Mouse (Mus musculus): ENCODE measurements at regions not wholly inside any gene's neighbourhood (a gene's known extent, or its start where the extent isn't known, plus 50 kb on each side); places are given as distances from the start of the nearest gene placed in this dataset.

DNA sequence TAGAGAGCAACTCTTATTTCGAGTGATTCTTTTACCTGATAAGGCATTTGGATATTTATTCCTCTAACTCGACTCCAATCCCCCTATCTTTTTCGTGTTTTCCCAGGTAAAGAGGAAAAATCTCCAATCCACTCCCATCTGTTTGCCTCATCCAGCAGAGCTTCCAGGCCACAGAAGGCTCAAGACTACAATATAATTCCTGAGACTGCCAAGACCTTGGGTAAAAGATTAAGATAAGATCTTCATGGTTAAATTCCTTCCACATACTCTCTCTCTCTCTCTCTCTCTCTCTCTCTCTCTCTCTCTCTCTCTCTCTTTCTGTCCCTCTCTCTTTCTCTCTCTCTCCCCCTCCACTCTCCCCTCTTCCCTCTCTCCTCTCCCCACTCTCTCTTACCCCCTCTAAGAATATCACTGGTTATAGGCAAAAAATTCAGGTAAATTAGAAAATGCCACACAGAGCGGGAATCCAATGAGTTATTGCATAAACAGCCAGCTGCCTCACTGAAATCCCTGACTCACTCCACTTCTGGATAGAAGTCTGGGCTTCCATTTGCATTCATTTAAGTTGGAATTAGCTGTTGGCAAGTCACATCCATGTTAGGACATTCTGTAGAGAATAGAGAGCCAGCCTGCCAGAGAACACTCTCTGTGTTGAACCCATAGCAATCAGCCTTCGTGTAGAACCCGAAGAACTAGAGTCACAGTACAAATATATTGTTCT, 78.9 kb upstream of the Cav2 start:
- H3K27me3 ChIP-seq (ENCODE audit: insufficient read depth, poor library complexity, severe bottlenecking) = peaks cover 22% of the 10 kb centered on the region
- WGBS = 76% methylated on average over 6 of the region's 6 CpGs
- no peak for DNase-seq (ENCODE audit: low spot score)
- H3K36me3 ChIP-seq = no peaks in the 10 kb centered on the region
- H3K4me3 ChIP-seq = no peak overlapping the region
- H3K4me1 ChIP-seq = peaks cover 5% of the 10 kb centered on the region; the same call in 1 of the 2 replicates
- no peak overlapping the region for H3K27ac ChIP-seq
- no peaks in the 10 kb centered on the region for H3K9me3 ChIP-seq

DNA sequence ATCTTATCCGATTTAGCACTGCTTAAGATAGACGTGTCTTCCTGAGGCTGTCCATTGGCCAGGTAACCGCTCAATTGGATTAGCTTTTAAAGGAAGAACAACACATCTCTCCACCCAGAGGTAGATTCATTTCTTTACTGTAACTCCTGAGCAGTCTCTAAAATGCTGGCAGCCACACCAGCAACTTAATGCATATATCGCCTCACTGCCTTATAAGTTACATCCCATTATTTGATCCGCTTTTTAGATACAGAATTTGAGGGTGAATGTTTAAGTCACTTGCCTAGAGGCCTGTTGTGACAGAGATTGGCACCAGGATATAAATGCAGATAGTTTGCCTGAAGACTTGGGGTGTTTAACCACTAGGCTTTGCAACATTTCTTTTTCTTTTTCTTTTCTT, 77.7 kb upstream of the Cav2 start:
- Histone ChIP-seq H3K4me1 (no peaks in the 10 kb centered on the region; the same call in 1 of the 2 replicates), H3K36me3 (no peaks in the 10 kb centered on the region), H3K27ac (no peak overlapping the region), H3K27me3 (ENCODE audit: insufficient read depth, poor library complexity, severe bottlenecking) (peaks cover 14% of the 10 kb centered on the region), H3K9me3 (no peaks in the 10 kb centered on the region), H3K4me3 (no peak overlapping the region)
- DNase-seq (ENCODE audit: low spot score) = no peak
- 88% methylated on average over 5 of the region's 5 CpGs for WGBS

DNA sequence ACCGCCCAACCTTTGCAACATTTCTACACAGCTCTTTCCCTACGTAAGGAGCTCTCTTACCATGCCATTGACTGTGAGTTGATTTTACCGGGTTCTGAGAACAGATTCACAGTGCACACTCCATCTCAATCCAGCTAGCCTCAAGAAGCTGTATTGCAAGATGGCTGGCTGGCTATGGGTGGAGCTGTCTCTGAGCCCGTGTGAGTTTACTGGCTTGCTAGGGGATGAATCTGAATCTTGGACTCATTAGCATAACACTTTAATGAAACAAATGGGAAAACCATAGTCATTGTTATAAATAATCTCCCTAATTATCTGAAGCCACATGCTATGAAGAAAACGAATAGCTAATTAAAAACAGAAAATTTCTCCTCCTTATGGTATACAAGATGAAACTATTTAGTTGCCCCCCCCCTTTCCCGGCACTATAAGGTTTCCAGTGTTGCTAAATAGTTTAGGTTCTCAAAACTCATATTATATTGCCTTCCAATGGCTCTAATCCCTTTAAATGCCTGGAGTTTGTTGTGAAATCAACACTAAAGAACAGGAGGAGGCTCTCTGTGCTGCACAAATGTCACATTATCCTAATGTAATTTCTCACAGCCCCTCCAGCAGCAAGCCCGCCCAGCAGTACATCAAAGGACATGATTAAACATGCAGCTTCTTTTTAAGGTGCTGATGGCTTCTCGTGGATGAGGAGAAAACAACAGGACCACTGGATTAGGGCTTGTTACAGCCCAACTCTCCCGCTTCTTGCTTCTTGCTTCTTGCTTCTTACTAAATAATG, 76.9 kb upstream of the Cav2 start:
- no peaks in the 10 kb centered on the region for H3K9me3 ChIP-seq
- no peaks in the 10 kb centered on the region for H3K4me1 ChIP-seq
- 70% methylated on average over 9 of the region's 9 CpGs for WGBS
- no peaks in the 10 kb centered on the region for H3K36me3 ChIP-seq
- H3K27me3 ChIP-seq (ENCODE audit: insufficient read depth, poor library complexity, severe bottlenecking) = peaks cover 14% of the 10 kb centered on the region
- no peak overlapping the region for H3K4me3 ChIP-seq
- no peak for DNase-seq (ENCODE audit: low spot score)
- H3K27ac ChIP-seq = no peak overlapping the region

DNA sequence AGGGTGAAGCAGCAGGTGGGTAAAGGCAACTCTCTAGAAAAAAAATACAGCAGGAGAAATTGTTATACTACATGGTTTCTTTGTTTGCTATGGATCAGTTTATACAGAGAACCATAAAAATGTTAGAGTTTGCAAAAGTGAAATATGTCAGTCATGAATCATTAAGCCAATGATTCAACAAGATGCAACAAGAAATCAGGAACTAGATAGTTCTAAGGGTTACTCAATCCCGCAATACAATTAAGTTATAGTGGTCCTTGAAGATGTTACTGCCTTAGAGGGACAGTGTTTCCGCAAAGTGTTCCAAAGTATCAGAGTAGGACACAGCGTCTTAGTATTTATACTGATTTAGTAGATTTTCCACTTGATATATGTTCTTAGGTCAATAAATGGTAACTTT, 74.1 kb upstream of the Cav2 start:
- no peak overlapping the region for H3K27ac ChIP-seq
- WGBS = 93% methylated on average over 3 of the region's 3 CpGs
- no peak overlapping the region for H3K4me3 ChIP-seq
- no peaks in the 10 kb centered on the region for H3K36me3 ChIP-seq
- no peaks in the 10 kb centered on the region for H3K4me1 ChIP-seq
- DNase-seq (ENCODE audit: low spot score) = no peak
- H3K9me3 ChIP-seq = no peaks in the 10 kb centered on the region
- no peaks in the 10 kb centered on the region for H3K27me3 ChIP-seq (ENCODE audit: insufficient read depth, poor library complexity, severe bottlenecking)

DNA sequence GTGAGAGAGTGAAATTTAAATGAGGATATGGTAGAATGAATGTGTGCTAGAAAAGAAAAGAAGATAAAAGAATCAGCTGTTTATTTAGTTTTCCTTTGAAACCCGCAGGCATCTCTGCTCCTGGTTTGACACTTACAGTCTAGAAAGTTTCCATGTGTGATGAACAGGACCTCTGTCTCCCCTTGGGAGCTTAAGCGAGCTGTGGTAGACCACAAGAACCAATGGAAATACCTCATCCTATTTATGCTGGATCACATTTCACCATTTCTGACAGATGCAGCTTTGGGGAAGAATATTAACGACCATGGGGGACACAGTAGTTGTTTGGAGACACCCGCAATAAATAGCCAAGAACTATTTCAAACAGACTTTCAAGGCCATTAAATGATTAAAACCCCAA, 71.2 kb upstream of the Cav2 start:
- Histone ChIP-seq H3K4me3 (no peak overlapping the region), H3K4me1 (no peaks in the 10 kb centered on the region), H3K27ac (no peak overlapping the region), H3K9me3 (no peaks in the 10 kb centered on the region), H3K36me3 (no peaks in the 10 kb centered on the region), H3K27me3 (ENCODE audit: insufficient read depth, poor library complexity, severe bottlenecking) (0 out of 2 replicates have a peak, but pooled peaks cover 3% of the 10 kb centered on the region)
- no peak for DNase-seq (ENCODE audit: low spot score)
- 59% methylated on average over 4 of the region's 4 CpGs for WGBS

DNA sequence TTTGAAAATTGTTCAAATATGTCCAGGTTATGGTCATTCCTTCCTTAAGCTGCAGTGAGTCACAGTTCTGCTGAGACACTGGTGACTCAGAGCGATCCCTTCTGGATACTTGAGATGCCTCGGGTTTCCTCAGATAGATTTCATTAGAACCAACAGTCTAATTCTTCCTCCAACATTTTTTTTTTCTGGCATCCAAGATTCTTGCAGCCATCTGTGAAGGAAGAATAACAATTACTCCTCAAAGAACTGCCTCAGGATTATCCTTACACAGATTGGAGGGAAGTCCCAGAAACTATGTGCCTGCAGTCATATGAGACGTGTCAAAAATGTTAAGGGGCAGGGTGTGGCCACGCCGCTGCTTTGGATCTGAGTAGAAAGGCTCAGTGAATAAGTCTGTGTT, 69.6 kb upstream of the Cav2 start:
- 56% methylated on average over 5 of the region's 5 CpGs for WGBS
- Histone ChIP-seq H3K36me3 (no peaks in the 10 kb centered on the region), H3K27ac (no peak overlapping the region), H3K4me1 (no peaks in the 10 kb centered on the region), H3K4me3 (no peak overlapping the region), H3K27me3 (ENCODE audit: insufficient read depth, poor library complexity, severe bottlenecking) (0 out of 2 replicates have a peak, but pooled peaks cover 5% of the 10 kb centered on the region), H3K9me3 (no peaks in the 10 kb centered on the region)
- DNase-seq (ENCODE audit: low spot score) = no peak

DNA sequence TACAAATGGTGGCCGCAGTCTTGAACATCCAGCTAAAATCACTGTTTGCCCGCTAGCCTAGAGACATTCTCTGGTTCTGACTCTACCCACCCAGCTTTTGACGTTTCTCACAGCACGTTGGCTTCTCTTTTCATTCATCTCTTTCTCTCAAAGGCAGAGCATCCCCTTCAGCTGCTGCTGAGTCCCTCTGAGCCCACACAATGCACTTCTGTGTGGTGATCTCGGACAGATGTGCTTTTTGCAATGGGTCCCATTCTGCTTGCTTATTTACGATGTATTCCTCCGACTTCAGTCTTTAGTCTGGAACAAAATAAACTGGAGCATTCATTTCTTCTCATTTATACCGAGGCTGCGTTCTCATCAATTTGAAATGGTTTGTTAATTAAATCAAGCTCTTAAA, 66.2 kb upstream of the Cav2 start:
- 76% methylated on average over 9 of the region's 9 CpGs for WGBS
- no peaks in the 10 kb centered on the region for H3K36me3 ChIP-seq
- no peak for DNase-seq (ENCODE audit: low spot score)
- no peak overlapping the region for H3K4me3 ChIP-seq
- H3K27ac ChIP-seq = no peak overlapping the region
- 0 out of 2 replicates have a peak, but pooled peaks cover 5% of the 10 kb centered on the region for H3K27me3 ChIP-seq (ENCODE audit: insufficient read depth, poor library complexity, severe bottlenecking)
- no peaks in the 10 kb centered on the region for H3K9me3 ChIP-seq
- no peaks in the 10 kb centered on the region for H3K4me1 ChIP-seq

DNA sequence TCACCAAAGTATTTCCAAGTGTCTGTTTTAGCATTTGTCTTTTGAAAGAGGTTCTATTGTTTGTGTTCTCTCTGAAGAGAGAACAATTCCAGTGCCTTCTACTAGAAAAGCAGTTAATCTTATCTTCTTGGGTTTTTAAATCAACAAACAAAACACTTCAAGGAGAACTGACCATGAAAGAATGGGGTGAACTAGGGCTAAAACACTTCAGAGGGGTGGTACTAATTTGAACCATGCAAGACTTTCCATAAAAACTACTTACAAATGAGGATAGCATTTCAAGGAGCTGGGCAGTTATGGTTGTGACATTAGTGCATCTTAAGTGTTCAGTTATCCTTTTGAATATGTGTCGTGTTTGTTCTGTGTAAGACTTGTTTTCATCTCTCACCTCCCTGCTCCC, 64.5 kb upstream of the Cav2 start:
- H3K27me3 ChIP-seq (ENCODE audit: insufficient read depth, poor library complexity, severe bottlenecking) = 0 out of 2 replicates have a peak, but pooled peaks cover 5% of the 10 kb centered on the region
- H3K36me3 ChIP-seq = no peaks in the 10 kb centered on the region
- WGBS = 63% methylated on average over 1 of the region's 1 CpGs
- no peaks in the 10 kb centered on the region for H3K9me3 ChIP-seq
- no peaks in the 10 kb centered on the region for H3K4me1 ChIP-seq
- no peak for DNase-seq (ENCODE audit: low spot score)
- no peak overlapping the region for H3K4me3 ChIP-seq
- H3K27ac ChIP-seq = no peak overlapping the region

DNA sequence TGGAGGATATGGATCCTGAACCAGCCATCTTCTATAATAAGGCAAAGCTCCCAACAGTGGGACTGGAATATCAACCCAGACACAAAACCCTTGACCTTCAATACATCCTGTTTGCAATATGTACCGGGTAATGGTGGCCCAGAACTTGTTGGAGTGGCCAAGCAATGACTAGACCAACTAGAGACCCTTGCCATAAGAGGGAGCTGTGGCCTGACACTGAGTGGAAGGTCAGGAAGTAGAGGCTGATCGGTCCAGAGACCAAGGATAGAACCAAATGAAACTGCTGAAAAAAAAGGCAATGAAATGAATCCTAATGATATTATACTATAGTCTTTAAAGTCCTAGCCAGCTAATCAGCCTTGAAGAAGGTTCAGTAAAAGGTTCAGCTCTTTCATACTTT, 57.2 kb upstream of the Cav2 start:
- no peak overlapping the region for H3K27ac ChIP-seq
- H3K9me3 ChIP-seq = peaks cover 3% of the 10 kb centered on the region; the same call in 1 of the 2 replicates
- no peaks in the 10 kb centered on the region for H3K27me3 ChIP-seq (ENCODE audit: insufficient read depth, poor library complexity, severe bottlenecking)
- no peak overlapping the region for H3K4me3 ChIP-seq
- no peaks in the 10 kb centered on the region for H3K36me3 ChIP-seq
- WGBS = 76% methylated on average over 2 of the region's 2 CpGs
- no peak for DNase-seq (ENCODE audit: low spot score)
- no peaks in the 10 kb centered on the region for H3K4me1 ChIP-seq

DNA sequence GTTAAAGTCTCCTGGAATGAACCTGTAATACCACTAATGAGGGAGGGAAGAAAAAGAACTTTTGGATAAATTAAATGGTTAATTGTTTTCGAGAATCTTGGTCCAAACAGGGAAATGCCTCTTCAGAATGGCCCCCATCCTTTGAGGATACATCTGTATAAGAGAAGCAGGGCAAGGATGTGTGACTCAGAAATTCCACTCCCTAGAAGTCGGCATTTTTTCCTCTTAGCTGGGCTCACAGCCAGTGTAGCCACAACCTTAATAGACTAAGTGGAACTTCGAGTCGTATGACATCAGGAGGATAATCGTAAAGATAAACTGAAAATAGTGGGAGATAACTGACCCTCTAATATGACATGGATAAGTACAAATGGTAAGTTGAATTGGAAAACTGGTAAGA, 56.1 kb upstream of the Cav2 start:
- peaks cover 3% of the 10 kb centered on the region; the same call in 1 of the 2 replicates for H3K9me3 ChIP-seq
- no peak overlapping the region for H3K27ac ChIP-seq
- H3K36me3 ChIP-seq = no peaks in the 10 kb centered on the region
- no peak for DNase-seq (ENCODE audit: low spot score)
- H3K4me1 ChIP-seq = no peaks in the 10 kb centered on the region
- H3K27me3 ChIP-seq (ENCODE audit: insufficient read depth, poor library complexity, severe bottlenecking) = no peaks in the 10 kb centered on the region
- 59% methylated on average over 5 of the region's 5 CpGs for WGBS
- no peak overlapping the region for H3K4me3 ChIP-seq

DNA sequence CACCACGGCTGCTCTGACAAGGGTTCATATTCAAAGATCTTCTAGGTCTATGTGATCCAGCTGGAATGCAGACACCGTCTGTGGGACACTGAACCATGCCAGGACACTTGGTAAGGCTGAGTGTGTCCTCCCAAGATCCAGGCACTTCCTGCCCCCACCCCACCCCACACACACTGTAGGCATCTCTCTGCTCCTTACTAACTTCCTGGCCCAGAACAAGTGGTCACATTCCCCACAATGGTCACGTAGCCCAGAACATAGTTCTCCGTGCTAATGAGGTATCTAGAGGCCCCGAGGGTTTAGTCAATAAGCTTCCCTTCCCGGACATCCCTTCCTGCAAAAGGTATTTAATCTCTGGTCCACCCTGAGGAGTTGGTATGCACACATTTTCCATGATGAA, 54.5 kb upstream of the Cav2 start:
- 74% methylated on average over 6 of the region's 6 CpGs for WGBS
- DNase-seq (ENCODE audit: low spot score) = no peak
- Histone ChIP-seq H3K4me1 (no peaks in the 10 kb centered on the region), H3K27me3 (ENCODE audit: insufficient read depth, poor library complexity, severe bottlenecking) (no peaks in the 10 kb centered on the region), H3K4me3 (no peak overlapping the region), H3K27ac (no peak overlapping the region), H3K9me3 (peaks cover 3% of the 10 kb centered on the region; the same call in 1 of the 2 replicates), H3K36me3 (no peaks in the 10 kb centered on the region)

All from heart, embryonic 10.5 days (tissue).